Mouse (Mus musculus) small intestine, adult 2 months (tissue): ENCODE measurements at regions not wholly inside any gene's neighbourhood (a gene's known extent, or its start where the extent isn't known, plus 50 kb on each side); places are given as distances from the start of the nearest gene placed in this dataset.

Experiments
- H3K27ac ChIP-seq: fragments of 200-500 bp; 2 replicates; pipeline ENCODE4 v1.5.1; 2012; ENCODE audit warnings: low read depth, low read length, control low read depth, inconsistent platforms; ENCODE audit not compliant: insufficient read depth
- H3K27me3 ChIP-seq: fragments of 200-500 bp; 2 replicates; pipeline ENCODE4 v1.6.1; 2012; ENCODE audit warnings: mild to moderate bottlenecking, moderate library complexity, low read length, inconsistent platforms; ENCODE audit not compliant: control insufficient read depth, insufficient read depth
- H3K36me3 ChIP-seq: fragments of 200-500 bp; 2 replicates; pipeline ENCODE4 v1.6.1; 2012; ENCODE audit warnings: mild to moderate bottlenecking, low read length, control low read depth, inconsistent platforms; ENCODE audit not compliant: control insufficient read depth, insufficient read depth
- H3K4me1 ChIP-seq: fragments of 200-500 bp; 2 replicates; pipeline ENCODE4 v1.6.1; 2012; ENCODE audit warnings: low read length, inconsistent platforms, mixed read lengths; ENCODE audit not compliant: control insufficient read depth, insufficient read depth, insufficient read length
- H3K4me3 ChIP-seq: fragments of 200-500 bp; 2 replicates; pipeline ENCODE4 v1.5.1; 2012; ENCODE audit warnings: low read depth, mild to moderate bottlenecking, control low read depth, inconsistent platforms, low read length, moderate library complexity
- CTCF ChIP-seq: fragments of 200-500 bp; IDR thresholded peaks from 2 replicates; pipeline ENCODE4 v1.5.1; 2012; ENCODE audit warnings: low read depth, mild to moderate bottlenecking, control low read depth, inconsistent platforms, low read length, moderate library complexity, mixed read lengths; ENCODE audit not compliant: insufficient replicate concordance, insufficient read length; ENCODE audit errors: extremely low read depth
- POLR2A ChIP-seq: fragments of 200-500 bp; IDR thresholded peaks from 2 replicates; pipeline ENCODE4 v1.6.1; 2012; ENCODE audit warnings: low read depth, mild to moderate bottlenecking, control low read depth, inconsistent platforms, low read length, moderate library complexity
- WGBS: fragments of 180-500 bp; shearing (Covaris S2); methylation state at CpG from one replicate; pipeline ENCODE4 v1.1.7; 2018; 5-methylcytosine and 5-hydroxymethylcytosine counted together

GRCm38 (mm10) chr4:54704696-54705095 is 240.2 kb upstream of the Zfp462 start:
- H3K4me3 ChIP-seq: no peak overlapping the region
- 53% methylated on average over 5 of the region's 5 CpGs for WGBS
- no peak overlapping the region for H3K27ac ChIP-seq
- no peaks in the 10 kb centered on the region for H3K4me1 ChIP-seq
- no peak for TF ChIP-seq POLR2A
- no peak for TF ChIP-seq CTCF
- H3K36me3 ChIP-seq: no peaks in the 10 kb centered on the region
- H3K27me3 ChIP-seq: no peaks in the 10 kb centered on the region

- Histone ChIP-seq H3K4me1 (no peaks in the 10 kb centered on the region), H3K27me3 (no peaks in the 10 kb centered on the region), H3K27ac (no peak overlapping the region), H3K4me3 (no peak overlapping the region), H3K36me3 (no peaks in the 10 kb centered on the region)
- TF ChIP-seq CTCF (no peak), POLR2A (no peak)
Measured at GRCm38 (mm10) chr4:54709751-54710150, 235.1 kb upstream of the Zfp462 start.

GRCm38 (mm10) chr4:54712929-54713328 is 231.9 kb upstream of the Zfp462 start:
- Histone ChIP-seq H3K27me3 (no peaks in the 10 kb centered on the region), H3K4me1 (no peaks in the 10 kb centered on the region), H3K4me3 (no peak overlapping the region), H3K27ac (no peak overlapping the region), H3K36me3 (no peaks in the 10 kb centered on the region)
- TF ChIP-seq CTCF (no peak), POLR2A (no peak)
- WGBS: 57% methylated on average over 3 of the region's 3 CpGs

- TF ChIP-seq CTCF: no peak
- TF ChIP-seq POLR2A: no peak
- Histone ChIP-seq H3K27me3 (no peaks in the 10 kb centered on the region), H3K27ac (no peak overlapping the region), H3K4me3 (no peak overlapping the region), H3K4me1 (no peaks in the 10 kb centered on the region), H3K36me3 (no peaks in the 10 kb centered on the region)
- 68% methylated on average over 9 of the region's 9 CpGs for WGBS
Measured at GRCm38 (mm10) chr4:54714612-54715342, 230.1 kb upstream of the Zfp462 start.

- TF ChIP-seq POLR2A: no peak
- no peak for TF ChIP-seq CTCF
- H3K27ac ChIP-seq: no peak overlapping the region
- no peaks in the 10 kb centered on the region for H3K27me3 ChIP-seq
- H3K4me3 ChIP-seq: no peak overlapping the region
- no peaks in the 10 kb centered on the region for H3K36me3 ChIP-seq
- WGBS: 47% methylated on average over 1 of the region's 1 CpGs
- H3K4me1 ChIP-seq: no peaks in the 10 kb centered on the region
Measured at GRCm38 (mm10) chr4:54718083-54718482, 226.8 kb upstream of the Zfp462 start.

- Histone ChIP-seq H3K27ac (no peak overlapping the region), H3K4me1 (no peaks in the 10 kb centered on the region), H3K36me3 (no peaks in the 10 kb centered on the region), H3K4me3 (no peak overlapping the region), H3K27me3 (no peaks in the 10 kb centered on the region)
- no peak for TF ChIP-seq CTCF
- 66% methylated on average over 5 of the region's 5 CpGs for WGBS
Measured at GRCm38 (mm10) chr4:54739001-54739400, 205.8 kb upstream of the Zfp462 start.

- H3K27me3 ChIP-seq: no peaks in the 10 kb centered on the region
- H3K27ac ChIP-seq: no peak overlapping the region
- H3K4me3 ChIP-seq: no peak overlapping the region
- no peaks in the 10 kb centered on the region for H3K4me1 ChIP-seq
- H3K36me3 ChIP-seq: no peaks in the 10 kb centered on the region
- WGBS: 61% methylated on average over 2 of the region's 2 CpGs
- TF ChIP-seq CTCF (no peak), POLR2A (no peak)
Measured at GRCm38 (mm10) chr4:54751458-54751857, 193.4 kb upstream of the Zfp462 start.
